Mouse (Mus musculus): ENCODE measurements around the gene Pde4b. TPM values are rescaled to one million over a fixed set of nuclear protein-coding genes. Genes with fewer than 3 reads are reported as not detected.

Gene Pde4b
- total and polyA plus RNA-seq, 3 experiments = 0.27 TPM; not detected in 2

GRCm38 (mm10) chr4:102518341-102518740, 431.0 kb downstream of the Pde4b start:
- peaks cover 41% of the 10 kb centered on the region for H3K9me3 ChIP-seq (replicated peaks)
- no peak for TF ChIP-seq POLR2AphosphoS5 (IDR thresholded peaks at IDR 0.05; ENCODE audit: insufficient replicate concordance, low read depth, low read length)
- no peak overlapping the region for H3K4me3 ChIP-seq (ENCODE audit: low read depth, low read length)
- no peaks in the 10 kb centered on the region for H3K36me3 ChIP-seq (replicated peaks)
- DNase-seq (ENCODE audit: low spot score) (no peak), ATAC-seq (ENCODE audit: extremely low read depth, insufficient number of reproducible peaks, low FRiP score, poor library complexity, severe bottlenecking) (no peak)
- H3K4me1 ChIP-seq (ENCODE audit: insufficient read depth, low read depth, low read length) = no peaks in the 10 kb centered on the region
- H3K27me3 ChIP-seq (ENCODE audit: insufficient read depth, low read length) = no peaks in the 10 kb centered on the region

- DNase-seq (ENCODE audit: low spot score) (no peak), ATAC-seq (ENCODE audit: extremely low read depth, insufficient number of reproducible peaks, low FRiP score, poor library complexity, severe bottlenecking) (no peak)
- Histone ChIP-seq H3K36me3 (replicated peaks) (no peaks in the 10 kb centered on the region), H3K4me3 (ENCODE audit: low read depth, low read length) (no peak overlapping the region), H3K27me3 (ENCODE audit: insufficient read depth, low read length) (no peaks in the 10 kb centered on the region), H3K9me3 (replicated peaks) (peaks cover 35% of the 10 kb centered on the region), H3K4me1 (ENCODE audit: insufficient read depth, low read depth, low read length) (no peaks in the 10 kb centered on the region)
- TF ChIP-seq POLR2AphosphoS5 (IDR thresholded peaks at IDR 0.05; ENCODE audit: insufficient replicate concordance, low read depth, low read length) = no peak
- TF ChIP-seq GATA2 (IDR thresholded peaks at IDR 0.05; ENCODE audit: borderline replicate concordance, low read depth, low read length) = no peak
- TF ChIP-seq CTCF (IDR thresholded peaks at IDR 0.05; ENCODE audit: low read depth, low read length) = no peak
- no peak for TF ChIP-seq GATA1 (IDR thresholded peaks at IDR 0.05; ENCODE audit: borderline replicate concordance, low read length)
- no peak for TF ChIP-seq TAL1 (conservative IDR thresholded peaks at IDR 0.05; ENCODE audit: low read depth, low read length)
These were observed 433.4 kb downstream of the Pde4b start for GRCm38 (mm10) chr4:102520669-102521261.

GRCm38 (mm10) chr4:102521434-102521833, 434.1 kb downstream of the Pde4b start:
- no peak for ATAC-seq (ENCODE audit: extremely low read depth, insufficient number of reproducible peaks, low FRiP score, poor library complexity, severe bottlenecking)
- Histone ChIP-seq H3K36me3 (replicated peaks) (no peaks in the 10 kb centered on the region), H3K4me1 (ENCODE audit: insufficient read depth, low read depth, low read length) (no peaks in the 10 kb centered on the region), H3K27me3 (ENCODE audit: insufficient read depth, low read length) (no peaks in the 10 kb centered on the region), H3K9me3 (replicated peaks) (peaks cover 35% of the 10 kb centered on the region), H3K4me3 (ENCODE audit: low read depth, low read length) (no peak overlapping the region)
- no peak for TF ChIP-seq GATA1 (IDR thresholded peaks at IDR 0.05; ENCODE audit: borderline replicate concordance, low read length)
- TF ChIP-seq CTCF (IDR thresholded peaks at IDR 0.05; ENCODE audit: low read depth, low read length) = no peak
- TF ChIP-seq GATA2 (IDR thresholded peaks at IDR 0.05; ENCODE audit: borderline replicate concordance, low read depth, low read length) = no peak
- no peak for TF ChIP-seq TAL1 (conservative IDR thresholded peaks at IDR 0.05; ENCODE audit: low read depth, low read length)
- TF ChIP-seq POLR2AphosphoS5 (IDR thresholded peaks at IDR 0.05; ENCODE audit: insufficient replicate concordance, low read depth, low read length) = no peak
- DNase-seq (ENCODE audit: low spot score) = no peak

GRCm38 (mm10) chr4:102527361-102527760, 440.0 kb downstream of the Pde4b start:
- Histone ChIP-seq H3K4me3 (ENCODE audit: low read depth, low read length) (no peak overlapping the region), H3K9me3 (replicated peaks) (peaks cover 30% of the 10 kb centered on the region), H3K36me3 (replicated peaks) (no peaks in the 10 kb centered on the region), H3K27me3 (ENCODE audit: insufficient read depth, low read length) (no peaks in the 10 kb centered on the region), H3K4me1 (ENCODE audit: insufficient read depth, low read depth, low read length) (no peaks in the 10 kb centered on the region)
- TF ChIP-seq POLR2AphosphoS5 (IDR thresholded peaks at IDR 0.05; ENCODE audit: insufficient replicate concordance, low read depth, low read length) (no peak), CTCF (IDR thresholded peaks at IDR 0.05; ENCODE audit: low read depth, low read length) (no peak), TAL1 (conservative IDR thresholded peaks at IDR 0.05; ENCODE audit: low read depth, low read length) (no peak), GATA1 (IDR thresholded peaks at IDR 0.05; ENCODE audit: borderline replicate concordance, low read length) (no peak), GATA2 (IDR thresholded peaks at IDR 0.05; ENCODE audit: borderline replicate concordance, low read depth, low read length) (no peak)
- DNase-seq (ENCODE audit: low spot score) = no peak
- ATAC-seq (ENCODE audit: extremely low read depth, insufficient number of reproducible peaks, low FRiP score, poor library complexity, severe bottlenecking) = no peak

- H3K36me3 ChIP-seq (replicated peaks) = no peaks in the 10 kb centered on the region
- H3K4me3 ChIP-seq (ENCODE audit: low read depth, low read length) = no peak overlapping the region
- TF ChIP-seq POLR2AphosphoS5 (IDR thresholded peaks at IDR 0.05; ENCODE audit: insufficient replicate concordance, low read depth, low read length) (no peak), CTCF (IDR thresholded peaks at IDR 0.05; ENCODE audit: low read depth, low read length) (no peak), TAL1 (conservative IDR thresholded peaks at IDR 0.05; ENCODE audit: low read depth, low read length) (no peak), GATA1 (IDR thresholded peaks at IDR 0.05; ENCODE audit: borderline replicate concordance, low read length) (no peak), GATA2 (IDR thresholded peaks at IDR 0.05; ENCODE audit: borderline replicate concordance, low read depth, low read length) (no peak)
- no peaks in the 10 kb centered on the region for H3K4me1 ChIP-seq (ENCODE audit: insufficient read depth, low read depth, low read length)
- DNase-seq (ENCODE audit: low spot score) (no peak), ATAC-seq (ENCODE audit: extremely low read depth, insufficient number of reproducible peaks, low FRiP score, poor library complexity, severe bottlenecking) (no peak)
- peaks cover 22% of the 10 kb centered on the region for H3K9me3 ChIP-seq (replicated peaks)
- no peaks in the 10 kb centered on the region for H3K27me3 ChIP-seq (ENCODE audit: insufficient read depth, low read length)
These were observed 443.5 kb downstream of the Pde4b start for GRCm38 (mm10) chr4:102530797-102531196.

GRCm38 (mm10) chr4:102531729-102532128, 444.4 kb downstream of the Pde4b start:
- no peaks in the 10 kb centered on the region for H3K4me1 ChIP-seq (ENCODE audit: insufficient read depth, low read depth, low read length)
- no peak for DNase-seq (ENCODE audit: low spot score)
- no peaks in the 10 kb centered on the region for H3K27me3 ChIP-seq (ENCODE audit: insufficient read depth, low read length)
- H3K36me3 ChIP-seq (replicated peaks) = no peaks in the 10 kb centered on the region
- no peak for ATAC-seq (ENCODE audit: extremely low read depth, insufficient number of reproducible peaks, low FRiP score, poor library complexity, severe bottlenecking)
- TF ChIP-seq GATA1 (IDR thresholded peaks at IDR 0.05; ENCODE audit: borderline replicate concordance, low read length) (no peak), POLR2AphosphoS5 (IDR thresholded peaks at IDR 0.05; ENCODE audit: insufficient replicate concordance, low read depth, low read length) (no peak), TAL1 (conservative IDR thresholded peaks at IDR 0.05; ENCODE audit: low read depth, low read length) (no peak), GATA2 (IDR thresholded peaks at IDR 0.05; ENCODE audit: borderline replicate concordance, low read depth, low read length) (no peak), CTCF (IDR thresholded peaks at IDR 0.05; ENCODE audit: low read depth, low read length) (no peak)
- no peak overlapping the region for H3K4me3 ChIP-seq (ENCODE audit: low read depth, low read length)
- peaks cover 21% of the 10 kb centered on the region for H3K9me3 ChIP-seq (replicated peaks)
